Mouse (Mus musculus): ENCODE data around the gene Rps6ka5.

Rps6ka5 gene

GRCm38 (mm10) chr12:100726651-100727050 lies at the start of gene Rps6ka5:
Rps6ka5 (minus strand) TSS chr12:100726983.
- DNase-seq (ENCODE audit: low spot score in 2 of 2) = no peak

- no peak for DNase-seq (ENCODE audit: low spot score in 2 of 2)
These were observed 49.3 kb upstream of the Rps6ka5 start for GRCm38 (mm10) chr12:100775911-100776581.

GRCm38 (mm10) chr12:100775291-100775690 lies 48.5 kb upstream of the Rps6ka5 start:
- no peak for DNase-seq (ENCODE audit: low spot score in 2 of 2)

GRCm38 (mm10) chr12:100774756-100775155 lies 48.0 kb upstream of the Rps6ka5 start:
- DNase-seq (ENCODE audit: low spot score in 2 of 2) = no peak

- peak; percentile 32 to 53 for DNase-seq (ENCODE audit: low spot score in 2 of 2)
These were observed 45.6 kb upstream of the Rps6ka5 start for GRCm38 (mm10) chr12:100772230-100772984.

- no peak for DNase-seq (ENCODE audit: low spot score in 2 of 2)
These were observed 44.0 kb upstream of the Rps6ka5 start for GRCm38 (mm10) chr12:100770765-100771164.

- no peak for DNase-seq (ENCODE audit: low spot score in 2 of 2)
These were observed 43.1 kb upstream of the Rps6ka5 start for GRCm38 (mm10) chr12:100769871-100770270.

GRCm38 (mm10) chr12:100764329-100765018 lies 37.7 kb upstream of the Rps6ka5 start:
- DNase-seq (ENCODE audit: low spot score in 2 of 2) = no peak

- DNase-seq (ENCODE audit: low spot score in 2 of 2) = no peak
These were observed 36.1 kb upstream of the Rps6ka5 start for GRCm38 (mm10) chr12:100762663-100763425.

GRCm38 (mm10) chr12:100757427-100757826 lies 30.6 kb upstream of the Rps6ka5 start:
- no peak for DNase-seq (ENCODE audit: low spot score in 2 of 2)

- no peak for DNase-seq (ENCODE audit: low spot score in 2 of 2)
These were observed 26.9 kb upstream of the Rps6ka5 start for GRCm38 (mm10) chr12:100753716-100754115.

GRCm38 (mm10) chr12:100752977-100753376 lies 26.2 kb upstream of the Rps6ka5 start:
- DNase-seq (ENCODE audit: low spot score in 2 of 2) = no peak

GRCm38 (mm10) chr12:100742468-100742867 lies 15.7 kb upstream of the Rps6ka5 start:
- no peak for DNase-seq (ENCODE audit: low spot score in 2 of 2)

GRCm38 (mm10) chr12:100740313-100740712 lies 13.5 kb upstream of the Rps6ka5 start:
- no peak for DNase-seq (ENCODE audit: low spot score in 2 of 2)

GRCm38 (mm10) chr12:100739011-100739570 lies 12.3 kb upstream of the Rps6ka5 start:
- no peak for DNase-seq (ENCODE audit: low spot score in 2 of 2)

GRCm38 (mm10) chr12:100738498-100738897 lies 11.7 kb upstream of the Rps6ka5 start:
- DNase-seq (ENCODE audit: low spot score in 2 of 2) = no peak

GRCm38 (mm10) chr12:100735581-100735980 lies 8.8 kb upstream of the Rps6ka5 start:
- no peak for DNase-seq (ENCODE audit: low spot score in 2 of 2)

- DNase-seq (ENCODE audit: low spot score in 2 of 2) = no peak
These were observed 8.4 kb upstream of the Rps6ka5 start for GRCm38 (mm10) chr12:100735156-100735555.

GRCm38 (mm10) chr12:100728646-100729485 lies 2.1 kb upstream of the Rps6ka5 start:
- no peak for DNase-seq (ENCODE audit: low spot score in 2 of 2)

GRCm38 (mm10) chr12:100727891-100728290 lies 1.1 kb upstream of the Rps6ka5 start:
- no peak for DNase-seq (ENCODE audit: low spot score in 2 of 2)

GRCm38 (mm10) chr12:100725458-100725786 lies 1.4 kb downstream of the Rps6ka5 start:
- no peak for DNase-seq (ENCODE audit: low spot score in 2 of 2)
